Mouse (Mus musculus) heart, adult 11 months (tissue): ENCODE data around the gene Rab3c.

Experiments
- DNase-seq: peaks from one replicate; pipeline ENCODE4 v3.0.0; 2022

Rab3c gene

GRCm38 (mm10) chr13:110093720-110094685 lies 186.8 kb downstream of the Rab3c start:
- DNase-seq, result no peak

- DNase-seq, result no peak
Observed at GRCm38 (mm10) chr13:110083961-110084360, 196.8 kb downstream of the Rab3c start.

- DNase-seq, result no peak
Observed at GRCm38 (mm10) chr13:110081174-110081573, 199.6 kb downstream of the Rab3c start.

- no peak for DNase-seq
Observed at GRCm38 (mm10) chr13:110075587-110075986, 205.2 kb downstream of the Rab3c start.

GRCm38 (mm10) chr13:110074180-110074579 lies 206.6 kb downstream of the Rab3c start:
- DNase-seq, result no peak

GRCm38 (mm10) chr13:110067149-110067548 lies 213.6 kb downstream of the Rab3c start:
- no peak for DNase-seq

- DNase-seq, result no peak
Observed at GRCm38 (mm10) chr13:110066674-110067073, 214.1 kb downstream of the Rab3c start.

GRCm38 (mm10) chr13:110062835-110063411 lies 217.9 kb downstream of the Rab3c start:
- peak; percentile 82 for DNase-seq

GRCm38 (mm10) chr13:110062288-110062687 lies 218.5 kb downstream of the Rab3c start:
- DNase-seq, result peak; percentile 88

GRCm38 (mm10) chr13:110054538-110054937 lies 226.3 kb downstream of the Rab3c start:
- peak; percentile 45 for DNase-seq

GRCm38 (mm10) chr13:110048767-110049434 lies 231.9 kb downstream of the Rab3c start:
- DNase-seq, result peak; percentile 55

- DNase-seq, result peak; percentile 42
Observed at GRCm38 (mm10) chr13:110044418-110044817, 236.4 kb downstream of the Rab3c start.

GRCm38 (mm10) chr13:110039779-110040498 lies 240.9 kb downstream of the Rab3c start:
- peak; percentile 75 for DNase-seq

GRCm38 (mm10) chr13:110039170-110039569 lies 241.6 kb downstream of the Rab3c start:
- DNase-seq, result no peak

GRCm38 (mm10) chr13:110038521-110038920 lies 242.3 kb downstream of the Rab3c start:
- no peak for DNase-seq

GRCm38 (mm10) chr13:110034885-110035284 lies 245.9 kb downstream of the Rab3c start:
- no peak for DNase-seq

- DNase-seq, result peak; percentile 27
Observed at GRCm38 (mm10) chr13:110034041-110034440, 246.8 kb downstream of the Rab3c start.

- DNase-seq, result no peak
Observed at GRCm38 (mm10) chr13:110031886-110032285, 248.9 kb downstream of the Rab3c start.

- DNase-seq, result no peak
Observed at GRCm38 (mm10) chr13:110031061-110031460, 249.7 kb downstream of the Rab3c start.

GRCm38 (mm10) chr13:110024381-110025161 lies 256.2 kb downstream of the Rab3c start:
- no peak for DNase-seq

- DNase-seq, result no peak
Observed at GRCm38 (mm10) chr13:110023031-110023430, 257.8 kb downstream of the Rab3c start.

GRCm38 (mm10) chr13:110019774-110020173 lies 261.0 kb downstream of the Rab3c start:
- no peak for DNase-seq
